Comparison of ENCODE assay signal across 9 mouse cellular contexts in genomic region chr5:150717775-150718174, GRCm38 (mm10). TPM values are rescaled to one million over a fixed set of nuclear protein-coding genes. Genes with fewer than 3 reads are reported as not detected.
DNase-seq lines count a peak whose midpoint lies in the region; ATAC-seq lines count a peak whose summit lies in the region.
"Had no signal": no experiment of that assay in that cellular context is flagged by ENCODE, and none has a peak within 500 bp of the region (broad histone marks: within the 10 kb centered on the region; RNA-seq: fewer than 3 reads in every experiment).

No protein-coding gene starts in this region.

- peak; percentile 50; the same call in 1 of the 2 replicates for ATAC-seq in embryonic facial prominence, embryonic 14.5 days (ENCODE audit: low read depth)
- peak; percentile 81; the same call in 1 of the 2 replicates for ATAC-seq in kidney, embryonic 14.5 days (ENCODE audit: low FRiP score, low TSS enrichment)

- H3K27me3 ChIP-seq in embryonic facial prominence, embryonic 14.5 days (replicated peaks; ENCODE audit: control insufficient read depth, insufficient read depth, low read length), result no peaks in the 10 kb centered on the region
- H3K27me3 ChIP-seq in kidney, embryonic 14.5 days (ENCODE audit: control insufficient read depth, insufficient read depth, low read length), result no peaks in the 10 kb centered on the region
- H3K27me3 ChIP-seq: embryonic facial prominence, embryonic 12.5 days had no signal

- WGBS in embryonic facial prominence, embryonic 14.5 days, result 13% methylated on average over 4 of the region's 4 CpGs
- 27% methylated on average over 4 of the region's 4 CpGs for WGBS in kidney, embryonic 14.5 days

- no peaks in the 10 kb centered on the region for H3K4me1 ChIP-seq in embryonic facial prominence, embryonic 14.5 days (ENCODE audit: control insufficient read depth, insufficient read depth, low read length)
- no peaks in the 10 kb centered on the region for H3K4me1 ChIP-seq in kidney, embryonic 14.5 days (ENCODE audit: control insufficient read depth, insufficient read depth, low read length)
- H3K4me1 ChIP-seq: embryonic facial prominence, embryonic 12.5 days had no signal

- no peak overlapping the region for H3K27ac ChIP-seq in embryonic facial prominence, embryonic 14.5 days (replicated peaks; ENCODE audit: low read depth, low read length)
- no peak overlapping the region for H3K27ac ChIP-seq in kidney, embryonic 14.5 days (ENCODE audit: low read depth, low read length)
- H3K27ac ChIP-seq: embryonic facial prominence, embryonic 12.5 days had no signal

- DNase-seq in kidney, adult 18-20 months, result peak; percentile 6
- no peak for DNase-seq in kidney, adult 11 months
- DNase-seq in adipocyte (ENCODE audit: low spot score), result peak; percentile 30
- DNase-seq in embryonic facial prominence, embryonic 14.5 days (ENCODE audit: low spot score), result peak; percentile 77
- peak; percentile 66 for DNase-seq in lung, postnatal 36 days
- DNase-seq in thymus, postnatal 25 days, result peak; percentile 16
- DNase-seq in spleen, postnatal 14 days (ENCODE audit: low spot score in 2 of 2), result no peak

- no peak overlapping the region for H3K4me3 ChIP-seq in embryonic facial prominence, embryonic 14.5 days (ENCODE audit: low read depth, low read length)
- H3K4me3 ChIP-seq in kidney, embryonic 14.5 days (ENCODE audit: low read length), result no peak overlapping the region
- H3K4me3 ChIP-seq: embryonic facial prominence, embryonic 12.5 days had no signal

- H3K36me3 ChIP-seq in embryonic facial prominence, embryonic 14.5 days (ENCODE audit: control insufficient read depth, insufficient read depth, low read length), result peaks cover 14% of the 10 kb centered on the region; the same call in 1 of the 2 replicates
- peaks cover 9% of the 10 kb centered on the region; the same call in 1 of the 2 replicates for H3K36me3 ChIP-seq in kidney, embryonic 14.5 days (ENCODE audit: control insufficient read depth, insufficient read depth, low read length)

- no peak overlapping the region for H3K9ac ChIP-seq in embryonic facial prominence, embryonic 14.5 days (ENCODE audit: low read depth, low read length)
- no peak overlapping the region for H3K9ac ChIP-seq in kidney, embryonic 14.5 days (ENCODE audit: low read depth, low read length)
- H3K9ac ChIP-seq: embryonic facial prominence, embryonic 12.5 days had no signal

- H3K9me3 ChIP-seq in embryonic facial prominence, embryonic 14.5 days (ENCODE audit: control insufficient read depth, low read length), result no peaks in the 10 kb centered on the region
- no peaks in the 10 kb centered on the region for H3K9me3 ChIP-seq in kidney, embryonic 14.5 days (ENCODE audit: control insufficient read depth, low read length)
- H3K9me3 ChIP-seq: embryonic facial prominence, embryonic 12.5 days had no signal

- H3K4me2 ChIP-seq in embryonic facial prominence, embryonic 14.5 days (ENCODE audit: low read depth, low read length), result no peak overlapping the region
- H3K4me2 ChIP-seq in kidney, embryonic 14.5 days (replicated peaks; ENCODE audit: low read depth, low read length), result no peak overlapping the region
- H3K4me2 ChIP-seq: embryonic facial prominence, embryonic 12.5 days had no signal

RNA-seq across cellular contexts. Expression of gene Pds5b, which starts 44.2 kb away (rescaled TPM):
- 38.1 and 44.2 TPM in 2 replicates for polyA plus RNA-seq in embryonic facial prominence, embryonic 14.5 days (2014; fragmentation: Nextera tagmentation; extraction: Ambion mirVana)
- polyA plus RNA-seq in kidney, embryonic 14.5 days (2014; fragmentation: Nextera tagmentation; extraction: Ambion mirVana), result 36.1 and 53.6 TPM in 2 replicates

RNA-seq across cellular contexts. Expression of gene N4bp2l2, which starts 51.8 kb away (rescaled TPM):
- 41.6 and 44.5 TPM in 2 replicates for polyA plus RNA-seq in embryonic facial prominence, embryonic 14.5 days (2014; fragmentation: Nextera tagmentation; extraction: Ambion mirVana)
- polyA plus RNA-seq in kidney, embryonic 14.5 days (2014; fragmentation: Nextera tagmentation; extraction: Ambion mirVana), result 44.2 and 49.6 TPM in 2 replicates

Comparison
In these comparisons a context has a peak if more than half of its experiments do, and no peak if none do; other contexts are left out.
1. DNase-seq: peak in kidney, adult 18-20 months (single experiment), adipocyte (single experiment), embryonic facial prominence, embryonic 14.5 days (single experiment), lung, postnatal 36 days (single experiment) and thymus, postnatal 25 days (single experiment); none in kidney, adult 11 months (single experiment) and spleen, postnatal 14 days (0 of 2).